Mouse (Mus musculus): ENCODE results near the gene Csgalnact2.

The Csgalnact2 gene

GRCm38 (mm10) chr6:118076256-118076655 lies 62.7 kb downstream of the Csgalnact2 start:
- DNase-seq (ENCODE audit: low read depth, low spot score), result no peak

DNA sequence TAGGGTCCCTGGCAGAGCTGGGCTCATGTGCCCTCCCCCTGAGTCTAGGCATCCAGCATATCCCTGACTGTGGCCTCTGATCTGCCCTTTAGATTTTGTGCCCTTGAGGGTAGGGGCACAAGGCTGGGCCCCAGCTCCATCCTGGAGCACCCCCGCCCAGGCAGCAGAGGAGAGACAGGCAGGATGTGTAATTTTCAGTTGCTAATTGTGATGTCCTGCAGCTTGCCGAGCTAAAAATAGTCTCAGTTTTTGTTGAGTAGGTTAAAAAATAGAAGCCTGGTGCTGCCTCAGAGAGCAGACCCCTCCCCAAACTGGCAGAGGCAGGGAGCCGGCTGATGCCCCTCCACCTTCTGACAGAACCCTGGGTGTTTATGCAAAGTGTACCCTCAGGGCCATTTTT lies 64.8 kb downstream of the Csgalnact2 start:
- DNase-seq (ENCODE audit: low read depth, low spot score), result no peak

DNA sequence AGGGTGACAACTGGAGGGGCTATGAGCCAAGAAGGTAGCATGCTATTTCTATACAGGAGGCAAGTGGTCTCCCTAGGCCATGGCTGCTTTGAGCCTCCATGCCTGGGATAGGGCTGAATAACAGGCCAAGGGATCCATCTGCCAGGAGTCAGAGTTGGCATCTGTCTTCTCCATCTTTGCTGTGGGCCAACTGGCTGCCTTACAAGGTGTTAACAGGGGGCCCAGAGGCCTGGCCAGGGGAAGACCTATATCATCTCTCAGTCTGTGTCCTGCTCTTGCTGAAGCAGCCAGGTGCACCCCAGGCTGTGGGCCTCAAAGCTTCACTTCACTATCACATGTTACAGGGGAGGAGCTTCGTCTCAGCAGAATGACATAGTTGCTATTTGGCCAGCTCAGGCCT lies 66.8 kb downstream of the Csgalnact2 start:
- no peak for DNase-seq (ENCODE audit: low read depth, low spot score)

GRCm38 (mm10) chr6:118071416-118071815 lies 67.5 kb downstream of the Csgalnact2 start:
- no peak for DNase-seq (ENCODE audit: low read depth, low spot score)

DNA sequence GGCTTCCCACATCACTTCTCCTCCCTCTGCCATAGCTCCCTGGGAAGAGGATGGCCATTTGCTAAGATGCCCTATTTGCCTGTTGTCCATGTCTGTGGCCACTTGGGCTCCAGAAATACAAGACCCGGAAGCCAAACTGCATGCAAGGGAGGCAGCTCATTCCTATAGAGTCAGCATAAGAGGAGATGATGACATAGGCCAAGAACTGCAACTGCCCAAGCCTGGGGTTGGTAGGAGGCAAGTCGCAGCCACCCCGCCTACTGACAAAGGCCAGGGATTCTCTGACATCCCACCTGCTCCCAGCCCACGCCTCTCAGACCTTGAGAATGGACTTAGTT lies 68.0 kb downstream of the Csgalnact2 start:
- DNase-seq (ENCODE audit: low read depth, low spot score), result no peak

DNA sequence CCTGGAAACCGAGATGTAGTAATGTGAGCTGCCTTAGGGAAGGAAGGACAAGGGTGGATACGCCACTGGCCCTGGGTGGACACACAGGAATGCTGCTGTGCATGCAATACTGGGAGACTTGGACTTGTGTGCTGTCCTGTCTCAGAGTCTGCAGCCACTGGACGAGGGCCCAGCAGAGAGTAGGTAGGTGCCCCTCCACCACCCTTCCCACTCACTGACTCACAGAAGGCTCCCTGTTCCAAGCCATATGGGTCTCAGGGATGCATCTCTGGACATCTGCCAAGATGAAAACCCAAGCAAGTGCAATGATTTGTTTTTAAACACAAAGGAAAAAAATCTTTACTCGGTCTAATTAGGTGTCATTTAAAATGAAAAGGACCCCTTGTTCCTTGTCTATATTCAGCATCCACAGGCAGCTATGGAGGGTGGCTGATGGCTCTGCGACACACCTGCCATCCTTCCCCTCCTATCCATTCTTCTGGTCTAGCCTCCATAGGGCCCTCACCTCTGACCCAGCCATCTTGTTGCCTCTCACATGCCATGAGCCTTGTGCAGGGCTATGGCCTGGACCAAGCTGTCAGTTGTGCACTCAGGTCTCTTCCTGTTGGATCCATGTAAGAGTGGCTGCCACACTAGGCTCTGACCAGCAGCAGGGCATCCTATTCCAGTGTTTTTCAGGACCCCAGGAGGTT lies 68.5 kb downstream of the Csgalnact2 start:
- peak; percentile 60 for DNase-seq (ENCODE audit: low read depth, low spot score)

DNA sequence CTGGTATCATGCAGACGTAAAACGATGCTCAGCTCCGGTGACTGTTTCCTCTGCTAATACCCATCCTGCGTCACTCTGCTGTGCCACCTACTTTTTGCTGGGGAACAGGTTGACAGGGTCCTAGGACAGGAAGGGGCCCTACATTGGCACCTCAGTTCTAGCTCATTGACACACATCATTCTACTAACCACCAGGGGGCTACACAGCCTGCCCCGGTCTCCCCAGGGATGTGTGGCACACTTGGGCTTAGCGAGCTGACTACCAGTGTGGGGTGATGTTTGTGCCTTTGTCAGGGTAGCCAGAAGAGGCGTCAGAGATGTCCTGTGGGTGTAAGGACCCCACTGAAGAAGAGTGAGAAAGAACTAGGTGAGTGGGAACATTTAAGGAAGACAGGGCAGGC lies 71.2 kb downstream of the Csgalnact2 start:
- no peak for DNase-seq (ENCODE audit: low read depth, low spot score)

GRCm38 (mm10) chr6:118066199-118067081 lies 72.5 kb downstream of the Csgalnact2 start:
- no peak for DNase-seq (ENCODE audit: low read depth, low spot score)

GRCm38 (mm10) chr6:118065837-118066198 lies 73.1 kb downstream of the Csgalnact2 start:
- DNase-seq (ENCODE audit: low read depth, low spot score), result no peak

- peak; percentile 49 for DNase-seq (ENCODE audit: low read depth, low spot score)
Measured at GRCm38 (mm10) chr6:118064968-118065530, 73.9 kb downstream of the Csgalnact2 start.

GRCm38 (mm10) chr6:118063266-118063665 lies 75.7 kb downstream of the Csgalnact2 start:
- DNase-seq (ENCODE audit: low read depth, low spot score), result no peak

- no peak for DNase-seq (ENCODE audit: low read depth, low spot score)
Measured at GRCm38 (mm10) chr6:118061266-118061665, 77.7 kb downstream of the Csgalnact2 start.

Measured in 3T3-L1 (cell line).